Mouse (Mus musculus) cerebral cortex, adult 2 months (tissue): Measurements from ENCODE around the gene Btf3l4.

Experiments
- WGBS: fragments of 180-500 bp; shearing (Covaris S2); methylation state at CpG from one replicate; pipeline ENCODE4 v1.1.7; 2018; 5-methylcytosine and 5-hydroxymethylcytosine counted together

Gene Btf3l4

GRCm38 (mm10) chr4:108832916-108833827 lies at the start of gene Btf3l4:
Gene Btf3l4, minus strand, starts transcription at chr4:108833614.
- WGBS, result under 1% methylated on average over 72 of the region's 73 CpGs

GRCm38 (mm10) chr4:108878963-108879822 lies 45.8 kb upstream of the Btf3l4 start, which contains the start of gene Rab3b:
Gene Rab3b, plus strand, starts transcription at chr4:108879063.
- under 1% methylated on average over 46 of the region's 46 CpGs for WGBS

- WGBS, result 87% methylated on average over 6 of the region's 6 CpGs
Observed at GRCm38 (mm10) chr4:108877901-108878300, 44.5 kb upstream of the Btf3l4 start.

GRCm38 (mm10) chr4:108873746-108874145 lies 40.3 kb upstream of the Btf3l4 start:
- WGBS, result 92% methylated on average over 5 of the region's 5 CpGs

GRCm38 (mm10) chr4:108869730-108870374 lies 36.4 kb upstream of the Btf3l4 start:
- WGBS, result 32% methylated on average over 10 of the region's 10 CpGs

GRCm38 (mm10) chr4:108866806-108867205 lies 33.4 kb upstream of the Btf3l4 start:
- 90% methylated on average over 7 of the region's 7 CpGs for WGBS

GRCm38 (mm10) chr4:108848505-108848848 lies 15.1 kb upstream of the Btf3l4 start, which contains the start of gene A730015C16Rik:
Gene A730015C16Rik, minus strand, starts transcription at chr4:108848619.
- 11% methylated on average over 20 of the region's 20 CpGs for WGBS

GRCm38 (mm10) chr4:108847715-108848504 lies 14.5 kb upstream of the Btf3l4 start, which contains the start of gene Kti12:
Gene Kti12, plus strand, starts transcription at chr4:108847785.
- under 1% methylated on average over 77 of the region's 77 CpGs for WGBS

GRCm38 (mm10) chr4:108845824-108846569 lies 12.6 kb upstream of the Btf3l4 start:
- WGBS, result 68% methylated on average over 5 of the region's 5 CpGs

- 89% methylated on average over 7 of the region's 7 CpGs for WGBS
Observed at GRCm38 (mm10) chr4:108841920-108842578, 8.6 kb upstream of the Btf3l4 start.

GRCm38 (mm10) chr4:108838031-108838430 lies 4.6 kb upstream of the Btf3l4 start:
- WGBS, result 26% methylated on average over 4 of the region's 4 CpGs

GRCm38 (mm10) chr4:108835496-108835895 lies 2.1 kb upstream of the Btf3l4 start:
- 66% methylated on average over 3 of the region's 3 CpGs for WGBS

GRCm38 (mm10) chr4:108834971-108835311 lies 1.5 kb upstream of the Btf3l4 start:
- 4% methylated on average over 15 of the region's 15 CpGs for WGBS

GRCm38 (mm10) chr4:108834115-108834970 lies 929 bp upstream of the Btf3l4 start, which contains the start of gene Txndc12:
Gene Txndc12, plus strand, starts transcription at chr4:108834601.
- under 1% methylated on average over 34 of the region's 34 CpGs for WGBS

- under 1% methylated on average over 6 of the region's 6 CpGs for WGBS
Observed at GRCm38 (mm10) chr4:108833828-108834114, 357 bp upstream of the Btf3l4 start.

- WGBS, result 42% methylated on average over 1 of the region's 1 CpGs
Observed at GRCm38 (mm10) chr4:108830698-108831097, 2.7 kb downstream of the Btf3l4 start.

GRCm38 (mm10) chr4:108826643-108827042 lies 6.8 kb downstream of the Btf3l4 start:
- WGBS, result 61% methylated on average over 2 of the region's 2 CpGs

- 83% methylated on average over 1 of the region's 1 CpGs for WGBS
Observed at GRCm38 (mm10) chr4:108826096-108826495, 7.3 kb downstream of the Btf3l4 start.

- WGBS, result 72% methylated on average over 3 of the region's 3 CpGs
Observed at GRCm38 (mm10) chr4:108825677-108826076, 7.7 kb downstream of the Btf3l4 start.
